Mouse (Mus musculus) cortical plate, adult 2 months (tissue): ENCODE measurements around the gene Rnf181. TPM values are rescaled to one million over a fixed set of nuclear protein-coding genes. Genes with fewer than 3 reads are reported as not detected.

Experiments
- H3K27ac ChIP-seq: fragments of 200-500 bp; 2 replicates; pipeline ENCODE4 v1.5.1; 2012; ENCODE audit warnings: low read length, control low read depth, inconsistent platforms; ENCODE audit not compliant: insufficient read depth
- H3K4me1 ChIP-seq: fragments of 200-500 bp; 2 replicates; pipeline ENCODE4 v1.6.1; 2011; ENCODE audit warnings: low read length; ENCODE audit not compliant: control insufficient read depth, insufficient read depth
- H3K4me3 ChIP-seq: fragments of 200-500 bp; 2 replicates; pipeline ENCODE4 v1.5.1; 2011; ENCODE audit warnings: mild to moderate bottlenecking, low read length, control low read depth; ENCODE audit not compliant: insufficient read depth
- CTCF ChIP-seq: fragments of 200-500 bp; IDR thresholded peaks from 2 replicates; pipeline ENCODE4 v1.5.1; 2011; ENCODE audit warnings: mild to moderate bottlenecking, control low read depth, low read length; ENCODE audit not compliant: insufficient read depth; ENCODE audit errors: extremely low read depth
- POLR2A ChIP-seq: fragments of 200-500 bp; IDR thresholded peaks from 2 replicates; pipeline ENCODE4 v1.6.1; 2011; ENCODE audit warnings: mild to moderate bottlenecking, low read length, control low read depth; ENCODE audit not compliant: insufficient read depth; ENCODE audit errors: extremely low read depth
- polyA plus RNA-seq: library from polyadenylated mRNA; depleted of rRNA; stranded (reverse); fragments of >200 nt; gene quantifications from 2 replicates; pipeline ENCODE4 v1.2.3, GENCODE M21; 2012; rRNA removed

Gene Rnf181
- polyA plus RNA-seq: 73.6 and 83.5 TPM in 2 replicates

DNA sequence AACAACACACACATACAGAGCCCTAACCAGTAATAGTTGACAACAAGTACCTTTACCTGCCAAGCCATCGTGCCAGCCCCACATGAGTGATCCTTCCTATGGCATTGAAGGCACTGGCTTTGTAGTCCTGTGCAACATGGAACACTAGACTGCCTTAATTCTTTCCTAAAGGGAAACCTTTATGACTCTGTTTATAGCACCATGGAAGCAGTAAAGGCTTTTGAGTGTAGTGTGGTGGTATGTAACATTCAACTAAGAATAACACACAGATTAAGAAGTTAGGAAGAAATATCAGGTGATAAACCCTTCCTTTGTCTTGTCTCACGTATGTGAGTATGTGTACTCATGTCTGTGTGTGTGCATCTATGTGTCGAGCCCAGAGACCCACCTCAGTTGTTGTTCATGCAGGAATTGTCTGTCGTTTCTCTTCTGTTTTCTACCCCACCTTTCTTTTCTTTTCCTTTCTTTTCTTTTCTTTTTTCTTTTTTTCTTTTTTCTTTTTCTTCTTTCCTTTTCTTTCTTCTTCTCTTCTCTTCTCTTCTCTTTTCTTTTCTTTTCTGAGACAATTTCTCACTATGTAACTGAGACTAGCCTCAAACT is at the start of gene Rnf181:
Rnf181 (minus strand) TSS at position 113 of the 600 bp plus-strand sequence.
- Histone ChIP-seq H3K4me3 (no peak within 1 kb of the TSS), H3K27ac (no peak within 1 kb of the TSS), H3K4me1 (peaks cover 3% of the 10 kb centered on the region; the same call in 1 of the 2 replicates)
- no peak for TF ChIP-seq POLR2A
- no peak for TF ChIP-seq CTCF

DNA sequence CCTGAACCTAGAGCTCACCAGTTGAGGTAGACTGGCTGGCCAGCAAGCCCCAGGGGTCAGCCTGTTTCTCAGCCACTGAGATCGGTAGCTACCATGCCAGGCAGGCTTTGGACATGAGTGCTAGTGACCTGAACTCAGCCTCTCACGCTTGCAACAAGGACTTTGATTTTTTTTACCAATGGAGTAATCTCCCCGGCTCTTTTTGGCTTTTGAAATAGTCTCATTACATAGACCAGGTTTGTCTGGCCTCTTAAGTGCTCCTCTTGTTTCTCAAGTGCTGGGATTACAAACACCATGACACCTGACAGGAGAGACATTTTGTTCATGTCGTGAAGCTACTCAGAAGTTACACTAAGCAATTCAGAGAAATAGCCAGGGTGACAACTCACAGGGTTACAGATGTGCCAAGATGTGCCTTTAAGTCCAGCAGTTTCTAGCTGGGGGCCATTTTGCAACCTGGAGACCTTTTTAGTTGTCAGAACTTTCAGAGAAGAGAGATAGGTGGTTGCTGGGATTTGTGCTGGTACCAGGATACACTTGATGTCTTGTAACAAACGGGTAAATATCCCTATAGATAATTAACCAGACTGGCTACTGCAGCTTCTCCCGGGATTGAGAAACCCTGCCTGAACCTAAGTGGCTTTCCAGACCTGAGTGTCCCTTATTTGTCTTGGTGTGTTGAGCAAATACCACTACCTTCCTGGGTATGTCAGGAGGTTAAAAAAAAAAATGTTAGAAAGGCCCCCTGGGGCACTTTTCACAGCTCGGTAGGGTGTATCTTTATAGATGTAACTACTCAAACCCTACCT is 49.4 kb upstream of the Rnf181 start:
- Histone ChIP-seq H3K4me1 (peaks cover 3% of the 10 kb centered on the region), H3K4me3 (no peak overlapping the region), H3K27ac (no peak overlapping the region)
- TF ChIP-seq CTCF (no peak), POLR2A (no peak)

DNA sequence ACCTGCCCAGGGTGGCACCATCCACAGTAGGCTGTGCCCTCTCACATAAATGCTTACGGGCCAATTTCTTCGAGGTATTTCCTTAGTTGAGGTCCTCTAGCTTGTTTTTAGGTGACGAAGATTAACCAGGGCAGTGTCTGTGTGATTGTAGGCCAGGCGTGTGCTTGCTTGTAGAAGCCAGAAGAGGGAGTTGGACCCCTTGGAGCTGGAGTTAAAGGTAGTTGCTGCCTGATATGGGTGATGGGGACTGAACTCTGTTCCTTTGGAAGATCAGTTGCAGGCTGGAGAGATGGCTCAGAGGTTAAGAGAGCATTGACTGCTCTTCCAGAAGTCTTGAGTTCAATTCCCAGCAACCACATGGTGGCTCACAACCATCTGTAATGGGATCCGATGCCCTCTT is 48.4 kb upstream of the Rnf181 start:
- Histone ChIP-seq H3K4me3 (peak overlapping the region; percentile 87; the same call in 1 of the 2 replicates), H3K4me1 (peaks cover 3% of the 10 kb centered on the region), H3K27ac (no peak overlapping the region)
- TF ChIP-seq POLR2A (no peak), CTCF (no peak)

DNA sequence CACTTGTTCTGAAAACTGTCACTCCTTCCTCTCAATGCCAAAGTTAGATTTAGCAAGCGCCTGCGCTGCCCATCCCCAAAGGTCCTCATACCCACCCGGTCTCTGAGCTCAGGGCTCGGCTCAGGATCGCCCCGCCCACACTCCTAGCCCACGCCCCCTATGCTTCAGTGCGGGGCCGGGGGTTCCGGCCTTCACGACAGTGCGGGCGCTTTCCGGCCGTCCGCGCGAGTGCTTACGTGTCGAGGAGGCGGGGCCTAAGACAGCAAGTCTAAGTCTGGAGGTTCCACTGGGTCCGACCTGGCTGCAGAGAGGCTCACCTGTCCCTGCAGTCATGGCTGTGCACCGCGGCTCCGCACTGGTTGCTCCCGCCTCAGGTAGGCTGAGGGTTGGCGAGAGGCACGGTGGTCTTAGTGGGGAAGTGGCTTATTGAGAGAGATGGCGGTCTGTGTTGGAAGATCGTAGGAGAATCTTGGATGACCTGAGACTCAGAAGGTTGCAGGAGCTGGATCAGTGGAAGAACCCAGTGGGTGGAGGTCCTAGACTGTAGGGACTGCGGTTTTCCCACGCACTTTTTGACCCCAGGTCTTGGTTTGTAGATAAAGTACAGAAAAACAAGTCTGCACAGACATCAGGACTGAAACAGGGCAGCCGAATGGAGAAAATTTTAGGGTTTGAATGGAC is 47.5 kb upstream of the Rnf181 start, which contains the start of gene Ggcx:
Ggcx (plus strand) TSS at position 233 of the 681 bp plus-strand sequence.
- peak within 1 kb of the TSS; percentile 87 for H3K4me3 ChIP-seq
- TF ChIP-seq CTCF: no peak
- TF ChIP-seq POLR2A: peak; percentile 77
- H3K27ac ChIP-seq: 0 out of 2 replicates have a peak within 1 kb of the TSS, but pooled peaks have one; percentile 16
- H3K4me1 ChIP-seq: peaks cover 3% of the 10 kb centered on the region

DNA sequence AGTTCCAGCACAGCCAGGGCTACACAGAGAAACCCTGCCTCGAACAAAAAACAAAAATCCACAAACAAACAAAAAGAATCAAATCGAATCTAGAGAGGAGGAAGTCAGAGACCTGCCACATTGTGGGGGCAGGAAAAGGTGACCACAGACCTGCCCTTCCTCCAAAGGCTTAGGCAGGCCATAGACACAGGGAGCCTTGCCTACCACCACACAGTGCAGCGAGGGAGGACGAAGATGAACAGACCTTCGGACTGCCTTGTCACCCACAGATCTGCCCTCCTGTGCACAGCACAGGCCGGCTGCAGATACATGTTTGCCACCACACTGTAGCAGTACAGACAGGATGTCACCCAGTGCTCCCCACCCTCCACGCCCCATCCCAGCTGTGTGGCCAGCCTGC is 43.8 kb upstream of the Rnf181 start:
- H3K4me1 ChIP-seq: peaks cover 2% of the 10 kb centered on the region; the same call in 1 of the 2 replicates
- no peak overlapping the region for H3K27ac ChIP-seq
- TF ChIP-seq CTCF (no peak), POLR2A (no peak)
- H3K4me3 ChIP-seq: no peak overlapping the region

DNA sequence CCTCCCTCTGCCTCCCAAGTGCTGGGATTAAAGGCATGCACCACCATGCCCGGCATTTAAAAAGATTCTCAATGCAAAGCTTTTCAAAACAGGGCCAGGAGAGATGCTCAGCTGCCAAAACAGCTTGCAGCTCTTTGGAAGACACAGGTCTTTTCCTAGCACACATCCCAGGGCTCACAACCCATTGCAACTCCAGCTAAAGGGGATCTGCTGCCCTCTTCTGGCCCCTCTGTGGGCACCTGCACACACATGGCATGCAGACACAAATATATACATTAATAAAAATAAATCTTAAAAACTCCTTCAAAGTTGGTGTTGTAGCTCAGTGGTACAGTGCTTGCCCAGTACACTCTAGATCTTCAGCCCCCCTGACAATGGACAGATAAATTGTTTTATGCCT is 43.2 kb upstream of the Rnf181 start:
- H3K27ac ChIP-seq: no peak overlapping the region
- no peak for TF ChIP-seq CTCF
- no peak for TF ChIP-seq POLR2A

DNA sequence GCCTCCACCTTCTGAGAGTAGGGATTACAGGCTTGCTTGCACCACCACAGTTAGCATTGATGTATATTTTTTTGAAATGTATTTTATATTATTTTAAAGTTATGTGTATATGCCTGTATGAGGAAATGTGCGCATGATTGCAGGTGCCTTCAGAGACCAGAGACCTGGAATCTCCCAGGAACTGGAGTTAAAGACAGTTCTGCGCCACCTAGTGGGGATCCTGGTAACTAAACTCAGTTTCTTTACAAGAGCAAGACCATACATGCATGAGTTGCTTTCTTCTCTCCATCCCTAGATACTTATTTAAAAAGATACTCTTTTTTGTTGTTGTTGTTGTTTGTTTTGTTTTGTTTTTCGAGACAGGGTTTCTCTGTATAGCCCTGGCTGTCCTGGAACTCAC is 42.8 kb upstream of the Rnf181 start:
- H3K4me1 ChIP-seq: no peaks in the 10 kb centered on the region
- TF ChIP-seq POLR2A (no peak), CTCF (peak; percentile 62)

More for the DNA sequence above, 43.2 kb upstream of the Rnf181 start:
- no peaks in the 10 kb centered on the region; the same call in 1 of the 2 replicates for H3K4me1 ChIP-seq
- no peak overlapping the region for H3K4me3 ChIP-seq

DNA sequence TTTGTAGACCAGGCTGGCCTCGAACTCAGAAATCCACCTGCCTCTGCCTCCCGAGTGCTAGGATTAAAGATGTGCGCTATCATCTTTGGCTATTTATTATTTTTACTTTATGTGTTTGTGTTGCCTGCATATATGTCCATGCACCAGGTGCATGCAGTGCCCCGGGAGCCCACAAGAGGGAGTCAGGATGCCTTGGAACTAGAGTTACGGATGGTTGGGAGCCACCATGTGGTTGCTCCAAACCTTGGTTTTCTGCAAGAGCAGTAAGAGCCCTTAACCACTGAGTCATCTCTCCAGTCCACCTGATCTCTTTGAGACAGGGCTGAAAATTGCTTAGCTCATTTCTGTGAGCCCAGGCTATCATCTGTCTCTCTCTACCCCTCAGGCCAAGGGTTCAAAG is 40.4 kb upstream of the Rnf181 start:
- TF ChIP-seq POLR2A (no peak), CTCF (peak; percentile 98)
- Histone ChIP-seq H3K4me3 (no peak overlapping the region), H3K27ac (no peak overlapping the region), H3K4me1 (no peaks in the 10 kb centered on the region)

More for the DNA sequence above, 42.8 kb upstream of the Rnf181 start:
- Histone ChIP-seq H3K27ac (no peak overlapping the region), H3K4me3 (no peak overlapping the region)

DNA sequence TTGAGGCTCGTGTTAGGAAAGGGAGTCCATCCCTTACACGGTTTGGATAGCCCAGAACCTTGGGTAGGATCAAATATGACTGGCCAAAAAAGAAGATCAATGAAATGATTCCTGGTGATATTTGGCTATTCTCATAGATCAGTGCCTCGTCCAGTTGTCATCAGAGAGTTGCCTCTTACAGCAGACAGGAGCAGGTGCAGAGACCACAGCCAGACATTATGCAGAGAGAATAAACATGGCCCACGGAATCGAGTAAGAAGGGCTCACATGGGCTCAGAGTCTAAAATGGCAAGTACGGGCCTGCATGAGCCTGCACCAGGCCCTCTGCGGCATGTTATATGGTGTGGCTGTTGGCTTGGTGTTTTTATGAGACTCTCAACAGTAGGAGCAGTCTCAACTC is 38.6 kb upstream of the Rnf181 start:
- Histone ChIP-seq H3K4me3 (no peak overlapping the region), H3K27ac (no peak overlapping the region), H3K4me1 (no peaks in the 10 kb centered on the region)
- TF ChIP-seq CTCF (no peak), POLR2A (no peak)
